Mouse (Mus musculus) testis, postnatal 10 days (tissue): ENCODE data around the gene Amigo1.
A peak's percentile ranks its signal among the peaks of the same experiment; 100 is the strongest.

Experiments used
- DNase-seq: peaks from one replicate; pipeline ENCODE4 v3.0.0; 2021; ENCODE audit warnings: low spot score

The Amigo1 gene

GRCm38 (mm10) chr3:108184742-108185141 lies 1.4 kb upstream of the Amigo1 start:
- DNase-seq = no peak

- DNase-seq = no peak
These were observed 556 bp upstream of the Amigo1 start for GRCm38 (mm10) chr3:108185460-108186097.

- no peak for DNase-seq
These were observed 1.1 kb downstream of the Amigo1 start for GRCm38 (mm10) chr3:108187111-108187795.

GRCm38 (mm10) chr3:108188716-108189490 lies 2.8 kb downstream of the Amigo1 start:
- no peak for DNase-seq

- no peak for DNase-seq
These were observed 3.8 kb downstream of the Amigo1 start for GRCm38 (mm10) chr3:108189897-108190296.

GRCm38 (mm10) chr3:108193686-108194085 lies 7.6 kb downstream of the Amigo1 start:
- DNase-seq = no peak

GRCm38 (mm10) chr3:108195287-108195686 lies 9.2 kb downstream of the Amigo1 start:
- DNase-seq = no peak

- no peak for DNase-seq
These were observed 9.9 kb downstream of the Amigo1 start for GRCm38 (mm10) chr3:108195941-108196590.

GRCm38 (mm10) chr3:108197066-108197497 lies 10.9 kb downstream of the Amigo1 start:
- peak; percentile 60 for DNase-seq

GRCm38 (mm10) chr3:108199231-108199630 lies 13.1 kb downstream of the Amigo1 start:
- DNase-seq = no peak

- DNase-seq = peak; percentile 95
These were observed 14.5 kb downstream of the Amigo1 start, which contains the start of gene Cyb561d1 for GRCm38 (mm10) chr3:108200329-108201323. Gene Cyb561d1 (minus strand): TSS chr3:108201212.

GRCm38 (mm10) chr3:108202506-108202905 lies 16.4 kb downstream of the Amigo1 start:
- DNase-seq = no peak

- no peak for DNase-seq
These were observed 17.1 kb downstream of the Amigo1 start for GRCm38 (mm10) chr3:108203212-108203611.

- peak; percentile 90 for DNase-seq
These were observed 17.6 kb downstream of the Amigo1 start for GRCm38 (mm10) chr3:108203621-108204325.

- peak; percentile 44 for DNase-seq
These were observed 18.3 kb downstream of the Amigo1 start for GRCm38 (mm10) chr3:108204470-108204869.

- DNase-seq = no peak
These were observed 19.5 kb downstream of the Amigo1 start for GRCm38 (mm10) chr3:108205601-108206000.

GRCm38 (mm10) chr3:108206731-108207375 lies 20.7 kb downstream of the Amigo1 start:
- DNase-seq = no peak

GRCm38 (mm10) chr3:108209001-108209400 lies 22.9 kb downstream of the Amigo1 start:
- DNase-seq = no peak

- DNase-seq = no peak
These were observed 23.4 kb downstream of the Amigo1 start for GRCm38 (mm10) chr3:108209536-108209935.
